Mouse (Mus musculus) liver, embryonic 12.5 days (tissue): Measurements from ENCODE around the gene H2-Eb1. TPM values are rescaled to one million over a fixed set of nuclear protein-coding genes. Genes with fewer than 3 reads are reported as not detected.
A peak's percentile ranks its signal among the peaks of the same experiment; 100 is the strongest.

Experiments used
- ATAC-seq: fragments of 200-750 bp; cut with Nextera tagmentation; 2 replicates; pipeline ENCODE4 v1.8.0; 2017; ENCODE audit warnings: moderate number of reproducible peaks, mild to moderate bottlenecking, moderate library complexity
- H3K27ac ChIP-seq: fragments of 300-500 bp; sonication (generic); 2 replicates; pipeline ENCODE4 v1.5.1; 2016; ENCODE audit warnings: mild to moderate bottlenecking
- H3K27me3 ChIP-seq: fragments of 300-500 bp; sonication (generic); replicated peaks from 2 replicates; pipeline ENCODE4 v1.6.1; 2016; ENCODE audit warnings: mild to moderate bottlenecking, moderate library complexity
- H3K36me3 ChIP-seq: fragments of 300-500 bp; sonication (generic); 2 replicates; pipeline ENCODE4 v1.6.1; 2016; ENCODE audit warnings: mild to moderate bottlenecking, moderate library complexity
- H3K4me1 ChIP-seq: fragments of 300-500 bp; sonication (generic); 2 replicates; pipeline ENCODE4 v1.6.1; 2016
- H3K4me2 ChIP-seq: fragments of 300-500 bp; sonication (generic); 2 replicates; pipeline ENCODE4 v1.6.1; 2016; ENCODE audit warnings: mild to moderate bottlenecking, moderate library complexity
- H3K4me3 ChIP-seq: fragments of 300-500 bp; sonication (generic); 2 replicates; pipeline ENCODE4 v1.5.1; 2016; ENCODE audit warnings: mild to moderate bottlenecking, moderate library complexity
- H3K9ac ChIP-seq: fragments of 300-500 bp; sonication (generic); 2 replicates; pipeline ENCODE4 v1.6.1; 2016; ENCODE audit warnings: mild to moderate bottlenecking, moderate library complexity
- H3K9me3 ChIP-seq: fragments of 300-500 bp; sonication (generic); replicated peaks from 2 replicates; pipeline ENCODE4 v1.6.1; 2016; ENCODE audit warnings: mild to moderate bottlenecking, moderate library complexity
- WGBS: fragments of 180-500 bp; shearing (Covaris S2); methylation state at CpG from one replicate; pipeline ENCODE4 v1.1.7; 2016; ENCODE audit not compliant: insufficient replicate concordance; 5-methylcytosine and 5-hydroxymethylcytosine counted together
- polyA plus RNA-seq: library from polyadenylated mRNA; unstranded; fragments of >200 nt; fragmentation: Nextera tagmentation; extraction: Ambion mirVana; gene quantifications from 2 replicates; pipeline ENCODE4 v1.2.1, GENCODE M21; 2016

The H2-Eb1 gene
- polyA plus RNA-seq, 1 experiment from 2014 or later, result 0.15 TPM

DNA sequence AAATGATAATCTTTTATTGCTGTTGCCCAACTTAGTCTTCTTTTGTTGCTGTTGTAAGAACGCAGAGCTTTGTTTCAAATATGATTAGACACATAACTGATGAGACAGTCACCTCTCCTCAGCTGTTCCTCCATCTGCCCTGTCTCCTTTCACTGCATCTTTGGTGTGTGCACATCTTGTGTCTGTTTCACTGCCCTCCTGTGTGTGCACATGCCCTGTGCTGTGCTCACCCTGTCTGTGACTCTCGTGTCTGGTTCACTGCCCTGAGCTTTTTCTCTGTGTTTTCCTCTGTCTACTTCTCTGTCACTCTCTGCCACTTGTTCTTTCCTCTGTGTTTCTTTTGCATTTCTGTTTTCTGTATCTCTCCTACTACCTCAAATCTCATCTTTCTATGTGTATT lies 35.4 kb upstream of the H2-Eb1 start:
- ATAC-seq, result no peak
- H3K4me1 ChIP-seq, result no peaks in the 10 kb centered on the region
- WGBS, result 71% methylated on average over 2 of the region's 2 CpGs

DNA sequence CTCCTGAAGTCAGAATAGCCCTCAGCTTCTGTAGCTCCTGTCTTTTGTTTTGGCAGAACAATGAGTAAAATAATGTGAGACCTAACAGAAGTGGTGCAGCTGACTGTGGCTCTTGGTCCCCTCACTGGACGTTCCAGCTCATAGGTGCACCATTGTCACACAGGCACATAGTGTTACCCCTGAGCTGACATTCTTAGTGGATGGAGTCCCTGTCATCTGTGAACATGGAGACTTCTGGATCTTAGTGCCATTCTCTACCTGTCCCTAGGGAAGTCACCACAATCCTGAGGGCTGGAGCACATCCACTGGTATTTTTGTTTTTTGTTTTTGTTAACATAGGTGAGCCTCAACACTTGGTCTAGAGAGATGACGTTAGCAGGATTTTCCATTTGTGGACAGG lies 34.7 kb upstream of the H2-Eb1 start:
- no peaks in the 10 kb centered on the region for H3K9me3 ChIP-seq
- WGBS, result 57% methylated on average over 2 of the region's 2 CpGs
- H3K36me3 ChIP-seq, result no peaks in the 10 kb centered on the region
- no peak overlapping the region for H3K27ac ChIP-seq
- H3K4me1 ChIP-seq, result no peaks in the 10 kb centered on the region
- no peak overlapping the region for H3K9ac ChIP-seq
- no peak overlapping the region for H3K4me3 ChIP-seq
- ATAC-seq, result no peak
- H3K4me2 ChIP-seq, result no peak overlapping the region
- peaks cover 17% of the 10 kb centered on the region; the same call in 1 of the 2 replicates for H3K27me3 ChIP-seq

More for the DNA sequence above, 35.4 kb upstream of the H2-Eb1 start:
- Histone ChIP-seq H3K27ac (no peak overlapping the region), H3K9ac (no peak overlapping the region), H3K36me3 (no peaks in the 10 kb centered on the region), H3K9me3 (no peaks in the 10 kb centered on the region), H3K27me3 (peaks cover 22% of the 10 kb centered on the region), H3K4me3 (no peak overlapping the region), H3K4me2 (no peak overlapping the region)

DNA sequence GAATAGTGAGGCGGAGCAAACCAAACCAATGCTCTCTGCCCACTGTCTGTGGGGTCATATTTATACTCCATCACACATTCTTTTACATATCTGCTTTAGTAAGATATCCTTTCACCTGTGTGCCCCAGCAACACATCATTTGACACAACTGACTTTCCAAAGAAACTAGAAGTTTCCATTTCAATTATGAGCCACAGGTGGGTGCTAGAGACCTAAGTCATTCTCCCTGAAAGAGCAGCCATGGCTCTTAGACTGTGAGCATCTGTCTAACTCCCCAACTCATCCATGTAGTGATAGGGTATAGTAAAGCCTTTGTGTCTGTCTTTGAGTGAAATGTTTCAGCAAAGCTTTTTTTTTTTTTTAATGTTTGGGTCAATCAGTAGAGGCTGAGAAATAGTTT lies 33.6 kb upstream of the H2-Eb1 start:
- 69% methylated on average over 1 of the region's 1 CpGs for WGBS
- Histone ChIP-seq H3K9ac (no peak overlapping the region), H3K4me3 (no peak overlapping the region), H3K4me2 (no peak overlapping the region), H3K27ac (no peak overlapping the region), H3K36me3 (no peaks in the 10 kb centered on the region), H3K4me1 (no peaks in the 10 kb centered on the region), H3K27me3 (0 out of 2 replicates have a peak, but pooled peaks cover 15% of the 10 kb centered on the region), H3K9me3 (no peaks in the 10 kb centered on the region)
- no peak for ATAC-seq

DNA sequence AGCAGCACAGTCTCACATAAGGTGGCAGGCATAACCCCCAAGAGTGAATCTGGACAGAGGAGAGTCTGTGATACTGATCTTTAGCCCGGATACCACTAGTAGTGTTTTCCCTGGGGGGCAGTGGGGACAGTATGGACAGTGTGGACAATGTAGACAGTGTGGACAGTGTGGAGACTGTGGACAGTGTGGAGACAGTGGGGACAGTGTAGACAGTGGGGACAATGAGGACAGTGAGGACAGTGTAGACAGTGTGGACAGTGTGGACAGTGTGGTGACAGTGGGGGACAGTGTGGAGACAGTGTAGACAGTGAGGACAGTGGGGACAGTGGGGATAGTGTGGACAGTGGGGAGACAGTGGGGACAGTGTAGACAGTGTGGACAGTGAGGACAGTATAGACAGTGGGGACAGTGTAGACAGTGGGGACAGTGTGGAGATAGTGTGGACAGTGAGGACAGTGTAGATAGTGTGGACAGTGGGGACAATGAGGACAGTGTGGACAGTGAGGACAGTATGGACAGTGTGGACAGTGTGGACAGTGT lies 25.1 kb upstream of the H2-Eb1 start:
- ATAC-seq, result peak; percentile 27; the same call in 1 of the 2 replicates
- Histone ChIP-seq H3K4me2 (no peak overlapping the region), H3K4me3 (no peak overlapping the region)

DNA sequence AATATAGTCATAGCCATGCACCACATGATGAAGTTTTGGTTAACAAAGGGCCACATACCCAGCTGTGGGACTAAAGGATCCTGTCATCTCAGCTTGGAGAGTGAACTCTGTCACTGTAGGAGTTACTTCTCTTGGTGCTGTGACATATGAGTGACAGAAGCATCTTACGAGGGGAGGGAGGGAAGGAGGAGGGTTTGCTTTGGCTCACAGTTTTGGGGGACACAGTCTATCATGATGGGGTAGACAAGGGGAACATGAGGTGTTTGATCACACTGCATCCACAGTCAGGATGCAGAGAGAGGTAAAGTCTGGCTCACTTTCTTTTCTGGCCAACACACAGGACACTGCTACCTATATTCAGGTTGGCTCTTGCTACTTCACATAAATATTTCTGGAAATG lies 23.8 kb upstream of the H2-Eb1 start:
- peaks cover 12% of the 10 kb centered on the region for H3K27me3 ChIP-seq

More for the DNA sequence above, 25.1 kb upstream of the H2-Eb1 start:
- Histone ChIP-seq H3K4me1 (no peaks in the 10 kb centered on the region), H3K27ac (no peak overlapping the region), H3K9me3 (no peaks in the 10 kb centered on the region), H3K9ac (no peak overlapping the region), H3K27me3 (peaks cover 12% of the 10 kb centered on the region), H3K36me3 (no peaks in the 10 kb centered on the region)
- 56% methylated on average over 1 of the region's 1 CpGs for WGBS

DNA sequence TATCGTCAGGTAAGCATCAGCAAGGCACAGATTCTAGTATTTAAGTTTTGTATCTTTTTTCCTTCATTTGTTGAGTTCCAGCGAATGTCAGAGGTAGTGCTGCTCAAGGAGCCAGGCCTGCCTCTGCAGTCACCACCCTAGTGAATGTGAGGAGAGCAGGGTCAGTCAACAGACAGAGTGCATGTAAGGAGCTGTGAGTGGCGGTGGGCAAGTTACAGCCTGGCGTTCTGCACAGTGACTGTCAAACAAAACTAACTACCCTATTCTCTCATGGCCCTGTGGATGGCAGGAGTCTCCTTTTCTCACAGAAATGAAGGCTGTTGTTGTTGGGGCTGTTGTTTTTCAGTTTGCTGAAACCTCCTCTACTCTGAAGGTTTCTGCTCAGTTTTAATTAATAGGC lies 20.3 kb upstream of the H2-Eb1 start:
- no peak overlapping the region for H3K9ac ChIP-seq
- H3K27me3 ChIP-seq, result peaks cover 9% of the 10 kb centered on the region
- no peak overlapping the region for H3K27ac ChIP-seq
- H3K36me3 ChIP-seq, result no peaks in the 10 kb centered on the region
- no peaks in the 10 kb centered on the region for H3K9me3 ChIP-seq
- no peak overlapping the region for H3K4me3 ChIP-seq
- H3K4me2 ChIP-seq, result no peak overlapping the region
- ATAC-seq, result no peak
- H3K4me1 ChIP-seq, result no peaks in the 10 kb centered on the region
- WGBS, result 58% methylated on average over 4 of the region's 4 CpGs

More for the DNA sequence above, 23.8 kb upstream of the H2-Eb1 start:
- Histone ChIP-seq H3K9me3 (no peaks in the 10 kb centered on the region), H3K4me1 (no peaks in the 10 kb centered on the region), H3K27ac (no peak overlapping the region), H3K9ac (no peak overlapping the region), H3K36me3 (no peaks in the 10 kb centered on the region), H3K4me2 (no peak overlapping the region), H3K4me3 (no peak overlapping the region)
- ATAC-seq, result no peak
- 50% methylated on average over 1 of the region's 1 CpGs for WGBS

DNA sequence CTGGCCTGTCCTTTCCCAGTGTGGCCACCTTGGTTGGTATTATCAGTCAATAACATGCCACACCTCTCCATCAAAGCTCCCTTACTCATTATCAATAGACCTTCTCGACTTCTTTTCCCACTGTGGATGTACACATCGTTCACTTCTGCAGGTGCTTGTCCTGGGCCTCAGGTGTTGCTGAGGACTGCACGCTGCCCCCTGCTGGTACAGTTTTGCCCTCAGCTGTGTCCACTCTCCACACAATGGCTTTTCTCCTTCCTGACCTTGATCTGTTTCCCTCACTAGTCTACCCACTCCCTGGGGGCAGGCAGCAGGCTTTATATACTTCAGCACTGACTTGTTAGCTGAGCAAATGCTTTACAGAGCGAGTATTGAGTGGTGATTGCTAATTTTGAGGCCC lies 19.8 kb upstream of the H2-Eb1 start:
- Histone ChIP-seq H3K4me1 (no peaks in the 10 kb centered on the region), H3K36me3 (no peaks in the 10 kb centered on the region), H3K9ac (no peak overlapping the region), H3K4me3 (no peak overlapping the region), H3K27ac (no peak overlapping the region), H3K27me3 (peaks cover 4% of the 10 kb centered on the region), H3K9me3 (no peaks in the 10 kb centered on the region), H3K4me2 (no peak overlapping the region)
- no peak for ATAC-seq
- WGBS, result 27% methylated on average over 4 of the region's 4 CpGs

DNA sequence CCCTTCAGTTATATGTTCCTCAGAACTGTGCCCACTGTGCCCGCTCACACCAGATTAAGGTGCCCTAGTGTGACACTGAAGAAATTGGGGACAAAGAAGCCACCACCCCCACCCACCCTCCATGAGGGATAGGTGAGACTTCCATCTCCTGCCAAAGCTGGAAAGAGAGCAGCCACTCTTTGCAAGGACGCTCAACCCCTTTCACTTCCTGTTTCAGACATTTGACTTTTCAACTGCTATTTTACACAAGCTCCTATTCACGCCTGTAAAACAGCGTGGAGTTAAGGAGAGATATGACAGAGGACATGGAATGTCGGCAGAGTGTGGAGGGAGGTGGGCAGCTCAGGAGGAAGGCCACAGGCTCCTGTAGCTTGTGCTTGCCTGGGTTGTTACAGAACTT lies 19.2 kb upstream of the H2-Eb1 start:
- Histone ChIP-seq H3K27me3 (peaks cover 4% of the 10 kb centered on the region), H3K4me2 (no peak overlapping the region)
- 53% methylated on average over 5 of the region's 5 CpGs for WGBS

DNA sequence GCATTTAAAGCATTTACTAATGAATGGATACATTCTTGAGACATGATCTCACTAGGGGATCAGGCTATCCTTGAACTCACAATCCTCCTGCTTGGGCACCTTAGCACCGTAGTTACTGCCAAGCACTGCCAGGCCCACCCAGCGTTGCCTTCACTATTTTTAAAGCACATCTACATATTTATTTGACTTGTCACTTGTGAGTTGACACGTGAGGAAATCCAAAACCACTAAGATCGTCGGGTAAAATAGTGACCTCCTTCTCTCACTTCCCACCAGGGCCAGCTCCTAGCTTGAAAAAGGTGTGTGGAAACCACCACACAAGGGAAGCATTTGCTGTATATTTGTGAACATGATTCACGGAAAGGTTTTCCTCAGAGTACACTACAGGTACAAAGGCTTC lies 18.7 kb upstream of the H2-Eb1 start:
- no peak overlapping the region for H3K27ac ChIP-seq
- no peak overlapping the region for H3K9ac ChIP-seq
- H3K27me3 ChIP-seq, result peaks cover 4% of the 10 kb centered on the region
- no peaks in the 10 kb centered on the region for H3K4me1 ChIP-seq
- no peak overlapping the region for H3K4me2 ChIP-seq
- H3K36me3 ChIP-seq, result no peaks in the 10 kb centered on the region
- H3K4me3 ChIP-seq, result no peak overlapping the region
- H3K9me3 ChIP-seq, result no peaks in the 10 kb centered on the region
- no peak for ATAC-seq
- WGBS, result 40% methylated on average over 6 of the region's 6 CpGs

More for the DNA sequence above, 19.2 kb upstream of the H2-Eb1 start:
- no peaks in the 10 kb centered on the region for H3K36me3 ChIP-seq
- H3K4me3 ChIP-seq, result no peak overlapping the region
- H3K9me3 ChIP-seq, result no peaks in the 10 kb centered on the region
- no peaks in the 10 kb centered on the region for H3K4me1 ChIP-seq
- no peak overlapping the region for H3K27ac ChIP-seq
- no peak for ATAC-seq
- no peak overlapping the region for H3K9ac ChIP-seq

DNA sequence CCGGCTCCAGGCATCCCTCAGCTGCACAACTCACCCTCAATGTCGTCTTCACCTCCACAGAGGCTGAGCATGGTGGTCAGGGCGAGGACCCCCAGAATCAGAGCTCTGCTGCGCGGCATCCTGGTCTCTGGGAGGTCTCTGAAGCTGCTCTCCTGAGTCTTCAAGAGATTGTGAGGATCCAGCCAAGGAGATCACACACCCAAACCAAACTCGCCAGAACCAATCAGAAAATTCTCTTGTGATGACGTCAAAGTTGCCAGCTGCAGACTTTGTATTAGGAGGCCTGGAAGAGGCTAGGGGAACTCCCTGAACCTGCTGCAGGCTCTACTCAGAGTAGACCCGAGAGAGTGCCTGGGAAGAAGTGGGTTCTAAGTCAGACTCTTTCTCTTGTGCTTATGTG lies 18.0 kb upstream of the H2-Eb1 start, which contains the start of gene H2-Aa:
TSS of gene H2-Aa (minus strand) at position 176 of the 400 bp plus-strand sequence.
- H3K4me2 ChIP-seq, result no peak within 1 kb of the TSS
- H3K9me3 ChIP-seq, result no peaks in the 10 kb centered on the region
- no peak within 1 kb of the TSS for H3K27ac ChIP-seq
- 14% methylated on average over 8 of the region's 8 CpGs for WGBS
- peaks cover 4% of the 10 kb centered on the region for H3K27me3 ChIP-seq
- no peak for ATAC-seq
- H3K4me1 ChIP-seq, result no peaks in the 10 kb centered on the region
- no peaks in the 10 kb centered on the region for H3K36me3 ChIP-seq
- H3K9ac ChIP-seq, result no peak within 1 kb of the TSS
- H3K4me3 ChIP-seq, result no peak within 1 kb of the TSS

DNA sequence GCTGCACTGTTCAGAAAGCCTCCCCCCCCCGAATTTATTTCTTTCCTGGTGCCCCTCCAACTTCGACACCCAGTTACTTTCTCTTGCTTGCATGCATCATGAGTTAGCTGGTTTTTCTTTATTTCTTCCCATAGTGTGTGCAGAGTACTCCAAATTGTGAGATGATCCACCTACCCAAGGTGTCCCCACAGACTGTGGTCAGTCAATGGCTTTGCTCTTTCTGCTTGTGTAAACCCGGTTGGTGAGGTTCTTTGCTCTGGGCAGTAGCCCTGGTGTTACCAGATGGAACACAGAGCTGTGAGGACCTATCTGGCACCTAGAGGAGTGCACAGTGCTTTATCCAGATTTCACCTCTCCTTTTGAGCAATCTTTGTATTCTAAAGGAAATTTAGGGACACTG lies 17.5 kb upstream of the H2-Eb1 start:
- no peak overlapping the region for H3K27ac ChIP-seq
- WGBS, result 44% methylated on average over 3 of the region's 3 CpGs
- H3K9ac ChIP-seq, result no peak overlapping the region
- H3K9me3 ChIP-seq, result no peaks in the 10 kb centered on the region
- H3K4me1 ChIP-seq, result no peaks in the 10 kb centered on the region
- no peak for ATAC-seq
- H3K4me2 ChIP-seq, result no peak overlapping the region
- H3K4me3 ChIP-seq, result no peak overlapping the region
- H3K36me3 ChIP-seq, result no peaks in the 10 kb centered on the region
- H3K27me3 ChIP-seq, result peaks cover 4% of the 10 kb centered on the region; the same call in 1 of the 2 replicates

DNA sequence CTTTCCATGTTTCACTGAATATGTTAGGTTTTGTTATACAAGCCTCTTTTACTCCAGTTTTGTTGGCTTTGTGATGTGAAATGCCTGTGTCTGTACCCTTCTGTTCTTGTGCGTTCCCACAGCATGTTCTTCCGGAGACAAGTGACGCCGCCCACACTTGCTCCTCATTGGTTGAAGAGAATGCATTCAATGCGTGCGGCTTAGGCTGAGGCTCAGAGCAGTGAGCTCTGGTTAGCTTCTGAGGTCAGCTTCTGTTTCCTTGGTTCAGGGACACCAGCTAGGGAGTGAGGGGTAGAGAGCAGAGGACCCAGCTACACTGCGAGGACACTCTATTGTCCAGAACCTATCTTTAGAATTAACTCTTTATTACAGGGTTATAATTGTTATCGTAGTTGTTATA lies 14.1 kb upstream of the H2-Eb1 start:
- Histone ChIP-seq H3K9ac (no peak overlapping the region), H3K9me3 (no peaks in the 10 kb centered on the region), H3K27me3 (peaks cover 9% of the 10 kb centered on the region; the same call in 1 of the 2 replicates), H3K27ac (no peak overlapping the region), H3K4me1 (no peaks in the 10 kb centered on the region), H3K36me3 (no peaks in the 10 kb centered on the region), H3K4me3 (no peak overlapping the region), H3K4me2 (no peak overlapping the region)
- ATAC-seq, result 0 out of 2 replicates have a peak, but pooled peaks have one; percentile 35
- WGBS, result 17% methylated on average over 8 of the region's 8 CpGs

DNA sequence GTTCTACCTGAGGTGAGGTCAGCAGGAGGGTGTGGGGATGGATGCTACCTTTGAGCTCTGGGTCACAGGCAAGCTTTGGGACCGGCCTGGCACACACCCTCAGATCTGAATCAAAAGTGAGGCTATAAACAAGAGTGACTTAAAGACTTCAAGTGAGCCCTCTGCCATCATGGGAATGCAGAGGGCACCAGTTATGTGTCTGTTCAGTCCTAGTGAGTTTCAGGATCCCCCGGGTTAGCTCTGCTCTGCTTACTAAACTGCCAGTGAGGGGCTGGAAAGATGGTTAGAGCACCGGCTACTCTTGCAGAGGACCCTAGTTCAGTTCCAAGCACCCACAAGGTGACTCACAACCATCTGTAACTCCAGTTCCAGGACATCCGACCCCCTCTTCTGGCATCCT lies 13.1 kb upstream of the H2-Eb1 start:
- WGBS, result 75% methylated on average over 4 of the region's 4 CpGs
- no peak overlapping the region for H3K4me2 ChIP-seq
- H3K27me3 ChIP-seq, result peaks cover 17% of the 10 kb centered on the region; the same call in 1 of the 2 replicates
- H3K9me3 ChIP-seq, result no peaks in the 10 kb centered on the region
- no peaks in the 10 kb centered on the region for H3K36me3 ChIP-seq
- ATAC-seq, result no peak
- no peak overlapping the region for H3K4me3 ChIP-seq
- H3K4me1 ChIP-seq, result no peaks in the 10 kb centered on the region
- H3K9ac ChIP-seq, result no peak overlapping the region
- no peak overlapping the region for H3K27ac ChIP-seq
